In the genomic region with DNA sequence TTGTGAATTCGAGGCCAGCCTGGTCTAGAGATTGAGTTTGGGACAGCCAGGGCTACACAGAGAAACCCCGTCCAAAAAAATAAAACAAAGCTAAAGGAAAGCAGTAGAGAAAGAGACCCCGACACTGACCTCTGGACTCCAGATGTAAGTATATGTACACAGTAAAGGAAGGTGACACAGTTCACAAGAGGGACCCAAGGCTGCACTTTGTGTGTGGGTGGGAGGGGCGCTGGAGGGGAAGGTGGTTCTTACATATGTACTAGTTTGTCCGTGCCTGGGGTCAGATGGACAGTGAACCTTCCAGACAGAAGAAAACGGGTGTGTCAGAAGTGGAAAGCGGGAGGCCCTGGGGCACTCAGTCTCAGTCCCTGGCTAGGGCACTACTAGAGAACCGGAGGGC, we compare ENCODE assay signal across 19 mouse cellular contexts.
"Had no signal": no experiment of that assay in that cellular context is flagged by ENCODE, and none has a peak within 500 bp of the region (broad histone marks: within the 10 kb centered on the region; RNA-seq: fewer than 3 reads in every experiment).

No protein-coding gene starts in this region.

- ATAC-seq: liver, embryonic 12.5 days; midbrain, embryonic 13.5 days; midbrain, embryonic 16.5 days had no signal

- DNase-seq: kidney, adult 2 months; kidney, postnatal 10 days; kidney, postnatal 4 days; liver; lung, adult 18-20 months; lung, postnatal 10 days; lung, postnatal 36 days; thymus, postnatal 4 days had no signal

- H3K27me3 ChIP-seq: limb, embryonic 13.5 days; liver, embryonic 12.5 days; liver, embryonic 15.5 days; lung, embryonic 15.5 days; megakaryocyte, embryonic 14.5 days; midbrain, embryonic 13.5 days; neural tube, embryonic 13.5 days had no signal

- H3K4me3 ChIP-seq: limb, embryonic 10.5 days; limb, embryonic 13.5 days; liver, embryonic 12.5 days; liver, embryonic 15.5 days; lung, embryonic 15.5 days; megakaryocyte, embryonic 14.5 days; midbrain, embryonic 10.5 days; midbrain, embryonic 13.5 days; myocyte; neural tube, embryonic 13.5 days had no signal

- H3K4me1 ChIP-seq: limb, embryonic 10.5 days; limb, embryonic 13.5 days; liver, embryonic 12.5 days; liver, embryonic 15.5 days; lung, embryonic 15.5 days had no signal

- H3K9ac ChIP-seq: limb, embryonic 13.5 days; liver, embryonic 12.5 days; liver, embryonic 15.5 days; lung, embryonic 15.5 days; midbrain, embryonic 13.5 days; neural tube, embryonic 13.5 days had no signal

- H3K36me3 ChIP-seq: lung, embryonic 15.5 days had no signal

- H3K9me3 ChIP-seq: limb, embryonic 10.5 days; liver, embryonic 12.5 days; liver, embryonic 15.5 days; lung, embryonic 15.5 days; midbrain, embryonic 10.5 days; midbrain, embryonic 13.5 days; neural tube, embryonic 13.5 days had no signal

- H3K27ac ChIP-seq: limb, embryonic 10.5 days; limb, embryonic 13.5 days; liver, embryonic 12.5 days; liver, embryonic 15.5 days; lung, embryonic 15.5 days; midbrain, embryonic 10.5 days; midbrain, embryonic 13.5 days; neural tube, embryonic 13.5 days had no signal

- H3K4me2 ChIP-seq: limb, embryonic 13.5 days; liver, embryonic 12.5 days; liver, embryonic 15.5 days; lung, embryonic 15.5 days; midbrain, embryonic 13.5 days; neural tube, embryonic 13.5 days had no signal
